Mouse (Mus musculus): ENCODE results near the gene Spcs3.
A peak's percentile ranks its signal among the peaks of the same experiment; 100 is the strongest.
"Not testable (repeated sequence)": the region's sequence is repeated elsewhere in the genome, so short reads cannot be mapped to it uniquely, and the experiment has no call there.

Spcs3 gene

DNA sequence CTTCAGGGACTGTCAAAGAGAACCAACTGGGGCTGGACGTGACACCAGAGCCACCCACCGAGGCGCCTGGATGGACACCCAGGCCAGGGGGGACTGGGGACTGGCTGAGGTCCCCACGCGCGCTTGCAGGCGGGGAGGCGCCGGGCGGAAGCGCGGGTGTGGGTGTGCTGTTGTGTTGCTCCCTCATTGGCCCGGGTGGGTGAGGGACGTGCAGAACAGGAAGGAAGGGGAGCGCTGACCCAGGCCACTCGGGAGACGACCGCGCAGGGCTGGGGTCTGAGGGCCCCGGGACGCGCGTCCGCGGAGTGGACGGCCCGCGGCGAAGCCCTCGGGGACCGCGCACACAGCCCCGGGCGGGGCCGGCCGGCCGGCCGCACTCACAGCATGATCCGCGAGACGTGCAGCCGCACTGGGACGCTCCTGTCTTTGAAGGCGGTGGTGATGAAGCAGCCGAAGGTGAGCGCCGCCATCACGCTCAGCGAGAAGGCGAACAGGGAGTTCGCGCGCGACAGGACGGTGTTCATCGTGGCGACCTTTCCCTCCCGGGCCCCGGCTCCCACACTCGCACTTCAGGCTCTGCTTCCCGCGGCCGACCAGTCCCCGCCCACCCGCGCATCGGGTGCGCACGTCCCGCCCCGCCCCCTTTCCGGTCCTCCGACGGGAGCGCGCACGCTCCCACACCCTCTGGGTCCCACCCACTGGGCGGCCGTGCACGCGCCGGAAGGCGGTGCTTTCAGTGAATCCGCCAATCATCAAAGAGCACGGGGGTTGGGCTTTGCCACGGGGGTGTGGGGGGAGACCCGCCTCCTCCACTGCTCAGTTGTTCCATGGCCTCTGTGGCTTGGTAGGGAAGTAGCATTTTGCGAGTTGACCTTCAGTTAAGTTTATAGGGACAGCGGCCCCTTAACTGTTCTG, at the start of gene Spcs3, which contains the start of gene Asb5:
TSS of gene Spcs3 (minus strand) at position 617 of the 915 bp plus-strand sequence.
TSS of gene Asb5 (plus strand) at position 199 of the 915 bp plus-strand sequence.
- DNase-seq, result peak; percentile 98

DNA sequence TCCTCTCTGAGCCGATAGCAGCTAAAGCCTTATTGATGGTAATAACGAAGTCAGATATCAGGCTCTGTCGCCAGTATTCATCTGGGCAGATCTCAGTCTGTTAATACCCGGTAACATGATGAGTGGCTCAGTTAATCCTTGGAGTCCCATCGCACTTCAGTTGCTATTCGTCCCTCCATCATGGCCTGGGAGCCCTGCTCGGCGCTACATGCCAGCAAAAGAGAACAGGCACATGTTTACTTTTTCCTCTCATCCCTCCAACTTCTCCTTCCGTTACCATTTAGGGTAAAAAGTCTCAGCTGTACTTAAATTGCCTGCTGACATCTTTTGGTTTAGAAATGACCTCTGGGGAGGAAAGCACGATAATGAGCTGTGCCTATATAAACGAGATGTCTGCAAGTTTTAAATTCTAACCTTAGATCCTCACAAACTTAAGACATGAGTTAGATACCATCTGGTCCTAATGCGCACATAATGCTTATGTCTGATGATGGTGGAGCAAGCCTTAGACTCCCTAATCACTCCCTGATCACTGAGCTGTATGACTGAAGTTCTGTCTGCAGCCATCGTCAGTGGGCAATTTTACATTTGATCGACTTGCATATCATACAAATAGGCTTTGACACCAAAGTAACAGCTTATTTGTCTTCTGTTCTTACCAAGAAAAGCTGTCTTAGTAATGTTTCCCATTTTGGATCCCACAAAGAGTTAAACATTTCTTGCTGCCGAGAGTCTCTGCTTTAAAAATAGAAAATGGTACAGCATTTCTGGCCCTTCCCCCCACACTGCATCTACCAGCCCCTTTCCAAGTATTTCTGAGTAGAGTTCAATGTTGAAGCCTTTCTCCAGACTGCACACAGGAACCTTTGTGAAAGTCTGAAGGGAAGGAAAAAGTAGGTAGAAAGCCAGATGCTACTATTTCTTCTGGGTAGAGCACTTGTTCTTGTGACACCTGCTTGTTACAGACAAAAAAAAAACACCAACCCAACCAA, 41.1 kb upstream of the Spcs3 start:
- no peak for DNase-seq

DNA sequence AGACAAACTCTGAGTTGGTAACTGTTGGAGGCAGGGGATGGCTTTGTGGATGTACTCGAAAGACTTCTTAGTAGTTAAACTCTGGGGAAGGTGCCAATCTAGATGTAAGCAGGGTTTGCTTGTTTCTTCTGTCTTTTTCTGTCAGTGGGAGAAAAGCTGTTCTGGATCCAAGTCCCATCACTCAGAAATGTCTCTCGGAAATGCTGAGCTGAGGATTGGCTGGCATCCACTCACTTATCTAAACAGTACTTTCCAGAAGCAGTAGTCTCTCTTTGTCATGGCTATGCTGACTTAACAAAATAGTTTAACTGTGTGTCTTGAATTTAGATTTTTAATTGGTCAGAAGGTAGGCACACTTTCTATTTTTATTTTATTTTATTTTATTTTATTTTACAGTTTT, 37.4 kb upstream of the Spcs3 start:
- DNase-seq, result no peak

DNA sequence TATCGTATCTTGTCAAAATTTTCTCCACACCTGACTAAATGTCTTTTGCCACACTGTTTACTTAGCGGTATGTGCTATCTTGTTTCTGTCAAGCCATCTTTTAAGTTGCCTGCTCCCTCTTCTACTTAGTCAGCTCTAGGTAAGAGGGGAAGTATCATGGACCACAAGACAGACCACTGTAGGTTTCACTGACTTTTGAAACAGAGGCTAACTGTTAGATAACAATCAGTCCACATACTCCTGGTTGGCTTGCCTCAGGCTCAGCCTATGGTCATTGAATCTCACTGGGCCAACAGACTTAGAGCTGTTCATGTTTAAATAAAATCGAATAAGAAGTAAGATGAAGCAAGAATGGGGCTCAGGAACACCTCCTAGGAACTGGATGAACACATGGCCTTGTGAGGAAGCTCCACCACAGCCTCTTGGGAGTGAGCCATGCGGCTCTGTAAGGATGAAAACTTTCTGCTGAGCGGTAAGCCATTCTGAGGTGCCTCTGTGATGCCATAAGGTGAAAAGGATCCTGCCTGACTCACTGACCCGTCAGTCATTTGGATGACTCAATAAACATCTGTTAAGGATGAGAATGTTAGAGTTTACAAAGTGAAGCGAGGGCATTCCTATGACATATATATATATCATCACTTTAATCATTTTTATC, 35.9 kb upstream of the Spcs3 start:
- no peak for DNase-seq

DNA sequence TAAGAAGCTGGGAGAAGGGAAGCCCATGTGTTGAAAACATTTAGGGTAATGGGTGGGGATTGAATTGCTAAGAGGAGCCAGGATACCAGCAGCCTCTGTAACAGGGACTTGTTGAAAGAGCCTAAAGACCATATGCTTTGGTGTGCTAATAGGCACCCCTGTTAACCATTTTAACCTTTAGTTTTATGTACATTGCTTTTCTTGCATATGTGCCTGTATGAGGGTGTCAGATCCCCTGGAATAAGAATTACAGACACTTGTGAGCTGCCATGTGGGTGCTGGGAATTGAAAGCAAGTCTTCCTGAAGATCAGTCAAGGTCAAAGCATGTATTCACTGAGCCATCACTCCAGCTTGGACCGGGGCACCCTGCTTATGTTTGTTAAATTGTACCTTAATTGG, 35.4 kb upstream of the Spcs3 start:
- no peak for DNase-seq

DNA sequence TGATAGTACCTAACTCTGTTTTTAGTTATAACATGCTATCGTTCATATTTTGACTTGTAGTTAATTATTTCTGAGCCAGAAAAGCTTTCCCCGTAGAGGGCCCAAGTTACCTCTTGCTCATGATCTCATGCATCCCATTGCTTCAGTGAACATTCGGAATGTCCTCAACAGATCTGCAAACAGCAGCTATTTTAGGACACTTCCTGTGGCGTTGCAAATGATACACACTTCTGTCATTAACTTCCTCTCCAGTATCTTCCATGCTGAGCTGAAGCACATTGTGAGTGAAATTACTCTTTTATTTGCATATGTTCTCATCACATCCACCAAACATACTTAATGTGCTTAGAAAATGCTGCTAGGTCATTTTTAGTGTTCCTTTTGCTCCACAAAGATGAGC, 32.3 kb upstream of the Spcs3 start:
- DNase-seq, result no peak

DNA sequence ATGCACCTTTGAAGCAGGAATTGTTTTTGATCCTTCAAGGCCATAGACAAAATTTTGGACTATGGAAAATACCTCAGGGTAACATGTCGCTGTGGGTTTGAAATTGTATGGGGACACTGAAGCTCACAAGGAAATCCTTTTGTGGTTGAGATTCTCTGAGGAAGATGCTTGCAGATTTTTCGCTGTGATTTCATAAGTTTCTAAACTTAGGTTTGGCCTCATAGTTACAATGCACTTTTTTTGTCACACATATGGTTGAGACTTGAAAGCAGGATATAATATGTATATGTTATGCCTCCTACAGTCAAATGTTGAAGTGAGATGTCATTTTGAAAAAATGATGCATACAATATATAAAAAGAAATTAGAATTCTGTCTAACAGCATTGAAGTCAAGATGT, 25.1 kb upstream of the Spcs3 start:
- no peak for DNase-seq

DNA sequence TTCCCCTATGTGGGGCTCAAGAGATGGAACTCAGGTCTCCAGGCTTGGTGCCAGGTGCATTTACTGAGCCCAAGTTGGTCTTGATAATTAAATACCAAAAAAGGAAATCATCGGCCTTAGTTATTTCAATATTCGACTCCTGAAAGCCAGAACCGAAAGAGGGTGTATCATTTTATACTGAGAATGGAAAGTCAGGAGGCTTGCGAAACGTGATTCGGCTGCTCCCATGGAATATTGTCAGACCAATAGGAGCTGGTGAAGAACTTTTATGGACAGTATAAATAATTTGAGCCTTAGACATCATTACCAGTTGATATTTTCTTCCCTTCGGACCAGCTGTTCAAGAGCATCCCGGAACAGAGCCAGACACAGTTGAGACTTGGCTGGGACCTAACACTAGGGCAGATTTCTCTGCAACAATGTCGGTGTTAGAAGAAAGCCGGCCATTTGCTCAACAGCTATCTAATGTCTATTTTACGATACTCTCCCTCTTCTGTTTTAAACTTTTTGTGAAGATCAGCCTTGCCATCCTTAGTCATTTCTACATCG, 20.3 kb upstream of the Spcs3 start:
- no peak for DNase-seq

DNA sequence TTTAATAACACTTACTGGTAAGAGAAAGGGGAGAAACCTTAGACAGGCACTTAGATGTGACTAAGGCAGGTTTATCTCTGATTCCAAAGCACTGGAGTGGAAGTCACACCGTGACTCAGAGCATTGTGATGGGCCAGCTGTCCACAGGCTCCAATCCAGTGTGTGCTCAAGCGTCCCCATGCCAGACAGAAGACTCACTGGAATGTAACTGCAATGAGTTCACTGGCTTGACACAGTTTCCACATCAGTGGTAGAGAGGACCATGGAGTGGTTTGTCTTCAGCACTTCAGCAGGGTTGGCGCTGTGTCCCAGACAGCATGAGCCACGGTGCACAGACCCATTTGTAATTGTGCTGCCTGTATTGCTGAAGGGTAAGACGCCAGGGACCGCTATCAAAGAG, 18.6 kb upstream of the Spcs3 start:
- DNase-seq, result no peak

DNA sequence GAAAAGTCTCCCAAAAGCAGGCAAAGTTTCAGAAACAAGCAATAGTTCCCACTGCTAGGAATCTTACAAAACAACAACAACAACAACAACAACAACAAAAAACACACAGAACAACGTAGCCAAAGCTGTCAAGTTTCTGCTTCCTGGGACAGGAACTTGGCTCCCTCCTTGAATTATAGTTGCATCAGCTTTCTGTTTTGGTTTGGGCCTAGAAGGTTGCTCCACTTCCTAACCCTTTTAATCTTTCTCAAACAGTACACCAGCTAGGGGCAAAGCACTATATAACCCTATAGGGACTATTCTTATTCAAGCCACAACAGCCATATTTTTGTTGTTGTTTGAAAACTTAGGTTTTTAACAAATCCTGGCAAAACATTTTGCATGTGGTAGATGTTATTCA, 11.5 kb upstream of the Spcs3 start:
- DNase-seq, result no peak

DNA sequence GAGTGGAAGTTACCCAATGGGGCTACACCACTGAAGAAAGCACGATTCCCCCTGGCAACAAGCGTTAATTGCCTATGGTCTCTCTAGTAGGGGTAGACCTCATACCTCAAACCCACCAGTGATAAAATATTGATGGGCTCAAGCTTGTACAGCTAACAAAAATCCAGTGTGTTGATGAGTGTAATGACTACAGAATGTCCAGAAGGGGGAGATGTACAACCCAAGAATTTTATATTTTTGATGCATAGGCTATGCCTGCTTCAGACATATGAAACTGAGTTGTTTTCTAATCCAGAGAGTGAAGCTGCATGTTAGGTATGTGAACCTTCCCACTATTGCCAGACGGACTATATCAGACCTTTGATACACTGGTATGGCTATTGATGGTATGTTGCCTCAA, 7.5 kb upstream of the Spcs3 start:
- no peak for DNase-seq

DNA sequence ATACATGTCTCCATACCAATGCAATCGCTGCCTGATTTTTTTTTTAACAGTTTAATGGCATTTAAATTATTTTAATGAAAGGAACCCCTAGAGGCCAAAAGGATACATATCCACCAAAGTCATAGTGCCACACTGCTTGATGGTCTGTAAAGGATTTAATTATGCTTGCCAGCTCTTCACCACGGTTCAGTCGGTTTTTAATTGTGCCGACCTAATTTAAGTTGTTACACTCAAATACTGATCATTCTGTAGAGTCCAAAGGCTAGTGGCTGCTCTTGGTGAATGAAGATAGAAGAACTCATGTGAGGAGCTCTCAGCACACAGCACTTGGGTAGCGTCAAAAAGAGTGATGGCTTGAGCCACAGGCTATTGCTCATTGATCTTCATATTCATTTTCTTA, 5.4 kb upstream of the Spcs3 start:
- DNase-seq, result no peak

DNA sequence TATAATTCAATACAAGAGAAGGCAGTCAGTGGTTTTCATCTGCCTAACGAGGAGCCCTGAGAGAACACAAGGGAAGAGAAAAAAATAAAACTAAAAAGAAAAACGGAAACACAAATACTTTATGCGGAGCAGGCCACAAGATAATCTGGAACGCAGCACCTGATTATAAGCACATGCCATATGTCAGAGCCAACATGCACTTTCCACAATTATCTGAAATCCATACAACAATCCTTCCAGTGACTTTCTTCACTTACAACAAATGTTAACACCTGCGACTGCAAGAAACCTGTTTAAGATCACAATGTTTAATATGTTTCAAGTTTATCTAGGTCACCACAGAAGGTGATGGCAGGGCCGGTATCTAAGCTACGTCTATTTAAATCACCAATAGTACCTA, 1.2 kb downstream of the Spcs3 start:
- no peak for DNase-seq

DNA sequence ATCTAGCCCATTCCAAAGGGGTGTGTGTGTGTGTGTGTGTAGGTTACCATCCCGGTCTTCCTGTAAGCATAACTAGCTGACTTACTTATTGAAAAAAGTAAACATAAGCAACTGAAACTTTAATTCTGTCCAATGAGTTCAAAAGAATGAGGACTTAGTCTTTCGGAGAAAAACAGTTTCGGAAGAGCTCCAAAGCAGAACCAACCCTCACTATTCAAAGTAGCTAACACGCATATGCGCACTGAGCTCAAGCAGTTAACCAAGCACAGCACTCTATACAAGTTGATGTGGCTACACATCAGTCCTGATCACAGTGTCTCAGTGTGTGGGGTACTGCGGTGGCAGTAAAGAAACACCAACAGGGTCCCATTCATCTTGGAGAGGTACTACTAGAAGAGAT, 3.1 kb downstream of the Spcs3 start:
- no peak for DNase-seq

DNA sequence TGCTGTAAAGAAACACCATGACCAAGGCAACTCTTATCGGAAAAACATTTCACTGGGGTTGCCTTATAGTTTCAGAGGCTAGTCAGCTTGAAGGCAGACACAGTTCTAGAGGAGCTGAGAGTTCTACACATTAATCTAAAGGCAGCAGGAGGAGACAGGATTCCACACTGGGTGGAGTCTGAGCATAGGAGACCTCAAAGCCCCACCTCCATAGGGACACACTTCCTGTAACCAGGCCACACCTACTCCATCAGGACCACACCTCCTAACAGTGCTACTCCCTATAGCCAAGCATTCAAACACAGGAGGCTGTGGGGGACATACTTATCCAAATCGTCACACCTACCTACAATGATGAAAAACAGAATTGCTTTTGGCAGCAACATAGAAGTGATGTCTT, 4.2 kb downstream of the Spcs3 start:
- no peak for DNase-seq

DNA sequence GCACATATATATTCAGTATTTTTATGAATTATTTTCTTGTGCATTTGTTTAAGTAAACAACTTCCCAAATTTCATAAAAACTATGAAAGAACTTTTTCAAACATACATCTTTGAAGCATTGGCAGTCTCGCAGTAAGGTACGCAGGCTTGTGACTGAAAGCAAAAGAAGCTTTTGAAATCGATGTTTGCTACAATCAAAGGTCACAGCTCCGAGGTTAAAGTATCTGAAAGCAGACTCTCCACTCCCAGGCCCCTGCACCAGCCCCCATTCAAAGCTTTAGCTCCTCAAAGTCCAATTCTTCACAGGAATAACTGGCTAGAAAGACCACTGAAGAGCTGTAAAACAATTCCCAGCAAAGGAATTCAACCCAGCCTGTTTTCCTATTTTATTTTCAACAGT, 9.3 kb downstream of the Spcs3 start:
- no peak for DNase-seq

DNA sequence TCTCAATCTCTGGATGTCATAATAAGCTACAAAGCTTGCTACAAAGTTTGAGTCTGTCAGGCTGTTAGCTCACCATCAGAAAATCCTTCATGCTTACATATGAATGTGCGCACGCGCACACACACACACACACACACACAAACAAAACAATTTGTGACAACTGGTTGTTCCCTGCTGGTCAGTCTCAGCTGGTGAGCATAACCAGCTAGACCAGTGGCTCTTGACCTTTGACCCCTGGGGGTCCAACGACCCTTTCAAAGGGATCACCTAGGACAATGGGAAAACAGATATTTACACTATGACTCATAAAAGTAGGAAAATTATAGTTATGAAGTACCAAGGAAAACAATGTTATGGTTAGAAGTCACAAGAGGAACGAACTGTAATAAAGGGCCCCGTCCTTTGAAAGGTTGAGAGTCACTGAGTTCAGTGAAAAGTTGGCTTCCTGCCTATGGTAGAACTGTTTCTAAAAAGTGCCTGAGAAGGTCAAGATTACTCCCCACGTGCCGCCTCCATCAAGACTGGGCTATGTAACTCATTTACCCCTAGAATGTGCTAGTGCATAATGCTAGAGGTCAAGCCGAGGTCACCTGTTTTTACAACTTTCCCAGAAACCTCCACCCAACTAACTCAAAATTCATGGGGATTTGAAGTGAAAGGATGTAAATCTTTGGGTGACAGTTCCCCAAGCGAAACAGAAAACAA, 10.9 kb downstream of the Spcs3 start:
- peak; percentile 40 to 59 for DNase-seq

DNA sequence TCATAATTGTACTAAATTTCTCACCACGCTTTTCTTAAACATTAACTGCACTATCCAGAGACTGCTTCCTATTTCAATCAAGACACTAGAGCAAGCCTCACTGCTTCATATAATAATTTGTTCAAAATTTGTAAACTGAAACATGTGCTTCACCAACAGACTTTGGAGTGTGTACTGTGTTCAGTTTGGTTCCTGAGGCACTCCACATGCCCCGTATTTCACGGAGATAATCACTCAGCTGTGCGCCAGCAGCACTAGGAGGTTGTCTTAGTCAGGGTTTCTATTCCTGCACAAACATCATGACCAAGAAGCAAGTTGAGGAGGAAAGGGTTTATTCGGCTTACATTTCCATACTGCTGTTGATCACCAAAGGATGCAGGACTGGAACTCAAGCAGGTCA, 17.6 kb downstream of the Spcs3 start:
- not testable (repeated sequence) for DNase-seq

DNA sequence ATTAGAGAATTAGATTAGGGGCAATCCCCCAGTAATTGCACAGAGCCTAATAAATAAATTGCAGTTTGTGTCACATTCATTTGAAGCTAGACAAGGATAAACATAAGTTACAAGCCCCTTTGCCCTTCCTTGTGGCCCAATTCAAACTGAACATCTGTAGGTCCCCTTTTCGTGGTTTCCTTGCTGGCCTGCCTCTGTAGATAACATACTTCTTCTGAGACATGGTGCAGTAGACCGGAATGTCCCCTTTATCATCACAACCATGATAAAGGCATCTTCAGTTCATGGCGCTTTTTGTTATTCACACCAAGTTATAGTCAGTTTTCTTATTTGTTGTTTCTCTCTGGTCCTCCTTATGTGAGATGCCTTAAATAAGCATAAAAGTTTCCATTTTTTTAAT, 18.0 kb downstream of the Spcs3 start:
- DNase-seq, result no peak

DNA sequence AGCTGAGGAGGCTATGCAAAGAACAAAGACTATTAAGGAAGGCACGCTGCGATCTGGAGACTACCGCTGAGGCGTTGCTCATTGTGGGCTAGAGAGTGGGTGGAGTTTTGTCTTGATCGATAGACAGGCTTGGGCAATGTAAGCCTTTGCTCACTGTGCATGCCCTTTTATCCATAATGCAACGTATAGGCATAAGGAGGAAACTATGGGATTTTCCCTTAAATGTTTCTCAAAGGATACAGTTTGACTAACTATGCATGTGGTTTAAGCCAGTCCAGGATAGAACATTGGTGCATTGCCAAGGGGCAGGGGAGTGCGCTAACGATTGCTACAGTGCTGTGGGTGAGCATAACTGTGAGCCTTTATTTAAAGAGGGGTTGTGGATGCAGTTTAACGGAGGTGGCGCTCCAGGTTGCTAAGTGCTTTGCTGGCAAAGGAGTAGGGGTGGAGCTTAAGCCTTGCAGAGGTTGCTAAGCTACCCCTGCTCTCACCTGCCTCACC, 20.5 kb downstream of the Spcs3 start:
- DNase-seq, result peak; percentile 21 to 46

DNA sequence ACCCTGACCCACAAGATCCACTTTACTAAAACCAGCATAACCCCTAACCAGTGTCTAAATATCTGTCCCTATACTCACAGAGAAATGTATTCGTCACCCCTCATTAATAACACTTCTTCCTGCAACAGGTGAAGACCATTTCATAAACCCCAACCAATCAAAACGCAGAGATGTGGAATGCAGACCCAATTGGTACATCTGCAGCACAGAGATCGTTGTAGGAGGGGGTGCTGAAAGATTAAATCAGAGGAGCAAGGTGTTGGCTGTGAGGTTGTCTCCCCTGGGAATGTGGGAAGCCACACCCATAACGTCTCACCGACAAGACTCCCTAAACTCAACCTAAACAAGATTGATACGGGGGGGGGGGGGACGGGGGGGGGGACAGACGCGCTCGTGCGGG, 21.0 kb downstream of the Spcs3 start:
- DNase-seq, result no peak

DNA sequence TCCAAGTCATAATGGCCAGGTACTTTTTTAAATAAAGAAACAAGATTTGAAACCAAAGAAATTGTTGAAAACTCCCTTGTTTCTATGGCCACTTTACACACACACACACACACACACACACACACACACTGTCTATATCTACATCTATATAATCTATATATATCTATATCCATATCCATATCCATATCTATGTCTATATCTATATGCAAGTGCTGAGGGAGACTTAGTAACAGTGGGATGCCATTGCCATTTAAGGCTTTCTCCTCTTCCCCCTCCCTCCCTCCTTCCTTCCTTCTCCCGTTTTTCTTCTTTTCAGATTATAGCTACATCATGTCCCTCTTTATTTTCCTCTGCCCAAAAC, 21.7 kb downstream of the Spcs3 start:
- DNase-seq, result no peak
